Mouse (Mus musculus): Measurements from ENCODE around the gene Inpp5b. TPM values are rescaled to one million over a fixed set of nuclear protein-coding genes. Genes with fewer than 3 reads are reported as not detected.

The Inpp5b gene
- 26.2 and 29.7 TPM in 2 replicates for polyA plus RNA-seq (2016; fragmentation: Nextera tagmentation; extraction: Ambion mirVana)

- H3K9me3 ChIP-seq: no peaks in the 10 kb centered on the region
- H3K4me1 ChIP-seq: peaks cover 18% of the 10 kb centered on the region
- peak within 1 kb of the TSS; percentile 64 for H3K9ac ChIP-seq
- ATAC-seq (ENCODE audit: low FRiP score, low read depth): peak; percentile 91
- WGBS: 18% methylated on average over 25 of the region's 25 CpGs
- no peaks in the 10 kb centered on the region for H3K27me3 ChIP-seq (replicated peaks)
- no peak within 1 kb of the TSS for H3K27ac ChIP-seq
- peak within 1 kb of the TSS; percentile 54 for H3K4me3 ChIP-seq
- no peaks in the 10 kb centered on the region for H3K36me3 ChIP-seq
- peak within 1 kb of the TSS; percentile 79 for H3K4me2 ChIP-seq (replicated peaks)
Observed at GRCm38 (mm10) chr4:124741376-124742343, at the start of gene Inpp5b. TSS of gene Inpp5b (plus strand) at chr4:124741850.

- no peak for ATAC-seq (ENCODE audit: low FRiP score, low read depth)
Observed at GRCm38 (mm10) chr4:124692416-124692861, 49.2 kb upstream of the Inpp5b start.

GRCm38 (mm10) chr4:124693135-124693894 is 48.3 kb upstream of the Inpp5b start, which contains the start of gene Utp11:
TSS of gene Utp11 (minus strand) at chr4:124693600.
- H3K4me3 ChIP-seq: peak within 1 kb of the TSS; percentile 82
- peaks cover 6% of the 10 kb centered on the region; the same call in 1 of the 2 replicates for H3K4me1 ChIP-seq
- peak; percentile 96 for ATAC-seq (ENCODE audit: low FRiP score, low read depth)
- H3K9ac ChIP-seq: peak within 1 kb of the TSS; percentile 79
- WGBS: under 1% methylated on average over 43 of the region's 43 CpGs
- H3K36me3 ChIP-seq: no peaks in the 10 kb centered on the region
- peak within 1 kb of the TSS; percentile 65 for H3K4me2 ChIP-seq (replicated peaks)
- peaks cover 9% of the 10 kb centered on the region for H3K27me3 ChIP-seq (replicated peaks)
- H3K27ac ChIP-seq: no peak within 1 kb of the TSS
- H3K9me3 ChIP-seq: no peaks in the 10 kb centered on the region

More at GRCm38 (mm10) chr4:124692416-124692861, 49.2 kb upstream of the Inpp5b start:
- Histone ChIP-seq H3K27ac (no peak overlapping the region), H3K4me3 (peak overlapping the region; percentile 82), H3K9me3 (no peaks in the 10 kb centered on the region), H3K9ac (peak overlapping the region; percentile 79), H3K27me3 (replicated peaks) (peaks cover 9% of the 10 kb centered on the region), H3K4me2 (replicated peaks) (peak overlapping the region; percentile 65), H3K36me3 (no peaks in the 10 kb centered on the region), H3K4me1 (peaks cover 6% of the 10 kb centered on the region; the same call in 1 of the 2 replicates)
- 73% methylated on average over 3 of the region's 3 CpGs for WGBS

GRCm38 (mm10) chr4:124694572-124694971 is 47.1 kb upstream of the Inpp5b start:
- 86% methylated on average over 2 of the region's 2 CpGs for WGBS
- Histone ChIP-seq H3K27ac (no peak overlapping the region), H3K36me3 (no peaks in the 10 kb centered on the region), H3K9me3 (no peaks in the 10 kb centered on the region), H3K4me1 (peaks cover 6% of the 10 kb centered on the region; the same call in 1 of the 2 replicates), H3K9ac (no peak overlapping the region), H3K4me2 (replicated peaks) (no peak overlapping the region), H3K27me3 (replicated peaks) (peaks cover 9% of the 10 kb centered on the region), H3K4me3 (no peak overlapping the region)
- ATAC-seq (ENCODE audit: low FRiP score, low read depth): no peak

GRCm38 (mm10) chr4:124695786-124696516 is 45.7 kb upstream of the Inpp5b start:
- peaks cover 14% of the 10 kb centered on the region for H3K4me1 ChIP-seq
- H3K27ac ChIP-seq: no peak overlapping the region
- H3K36me3 ChIP-seq: no peaks in the 10 kb centered on the region
- H3K4me2 ChIP-seq (replicated peaks): no peak overlapping the region
- no peak overlapping the region for H3K4me3 ChIP-seq
- no peak for ATAC-seq (ENCODE audit: low FRiP score, low read depth)
- 9% methylated on average over 18 of the region's 18 CpGs for WGBS
- no peaks in the 10 kb centered on the region for H3K9me3 ChIP-seq
- peaks cover 17% of the 10 kb centered on the region for H3K27me3 ChIP-seq (replicated peaks)
- H3K9ac ChIP-seq: no peak overlapping the region

- no peak overlapping the region for H3K27ac ChIP-seq
- H3K4me2 ChIP-seq (replicated peaks): peak overlapping the region; percentile 92
- ATAC-seq (ENCODE audit: low FRiP score, low read depth): no peak
- H3K4me3 ChIP-seq: no peak overlapping the region; the same call in 1 of the 2 replicates
- no peak overlapping the region for H3K9ac ChIP-seq
- WGBS: 14% methylated on average over 6 of the region's 6 CpGs
- H3K36me3 ChIP-seq: no peaks in the 10 kb centered on the region
- no peaks in the 10 kb centered on the region for H3K9me3 ChIP-seq
- peaks cover 30% of the 10 kb centered on the region for H3K4me1 ChIP-seq
- H3K27me3 ChIP-seq (replicated peaks): peaks cover 29% of the 10 kb centered on the region
Observed at GRCm38 (mm10) chr4:124699791-124700190, 41.9 kb upstream of the Inpp5b start.

- Histone ChIP-seq H3K36me3 (no peaks in the 10 kb centered on the region), H3K4me1 (peaks cover 33% of the 10 kb centered on the region), H3K9me3 (no peaks in the 10 kb centered on the region), H3K27me3 (replicated peaks) (peaks cover 29% of the 10 kb centered on the region), H3K9ac (peak within 1 kb of the TSS; percentile 66), H3K4me2 (replicated peaks) (peak within 1 kb of the TSS; percentile 92), H3K27ac (no peak within 1 kb of the TSS), H3K4me3 (peak within 1 kb of the TSS; percentile 65)
- peak; percentile 50; the same call in 1 of the 2 replicates for ATAC-seq (ENCODE audit: low FRiP score, low read depth)
- under 1% methylated on average over 59 of the region's 59 CpGs for WGBS
Observed at GRCm38 (mm10) chr4:124700248-124700971, 41.2 kb upstream of the Inpp5b start, which contains the start of gene Fhl3. TSS of gene Fhl3 (plus strand) at chr4:124700701.

GRCm38 (mm10) chr4:124701052-124701845 is 40.4 kb upstream of the Inpp5b start:
- Histone ChIP-seq H3K27me3 (replicated peaks) (peaks cover 22% of the 10 kb centered on the region), H3K36me3 (no peaks in the 10 kb centered on the region), H3K9ac (peak overlapping the region; percentile 66), H3K4me2 (replicated peaks) (peak overlapping the region; percentile 92), H3K4me1 (peaks cover 33% of the 10 kb centered on the region), H3K4me3 (peak overlapping the region; percentile 65), H3K9me3 (no peaks in the 10 kb centered on the region), H3K27ac (no peak overlapping the region)
- ATAC-seq (ENCODE audit: low FRiP score, low read depth): peak; percentile 26; the same call in 1 of the 2 replicates
- 2% methylated on average over 22 of the region's 22 CpGs for WGBS

- Histone ChIP-seq H3K9ac (no peak overlapping the region; the same call in 1 of the 2 replicates), H3K4me2 (replicated peaks) (peak overlapping the region; percentile 92), H3K4me1 (peaks cover 33% of the 10 kb centered on the region), H3K4me3 (peak overlapping the region; percentile 65; the same call in 1 of the 2 replicates), H3K36me3 (no peaks in the 10 kb centered on the region), H3K27me3 (replicated peaks) (peaks cover 21% of the 10 kb centered on the region), H3K9me3 (no peaks in the 10 kb centered on the region), H3K27ac (no peak overlapping the region)
- 47% methylated on average over 3 of the region's 5 CpGs for WGBS
- ATAC-seq (ENCODE audit: low FRiP score, low read depth): no peak; the same call in 1 of the 2 replicates
Observed at GRCm38 (mm10) chr4:124701916-124702315, 39.7 kb upstream of the Inpp5b start.

- Histone ChIP-seq H3K27ac (no peak overlapping the region), H3K36me3 (no peaks in the 10 kb centered on the region), H3K4me1 (peaks cover 33% of the 10 kb centered on the region), H3K9ac (no peak overlapping the region), H3K4me2 (replicated peaks) (peak overlapping the region; percentile 38; the same call in 1 of the 2 replicates), H3K27me3 (replicated peaks) (peaks cover 21% of the 10 kb centered on the region), H3K4me3 (no peak overlapping the region), H3K9me3 (no peaks in the 10 kb centered on the region)
- ATAC-seq (ENCODE audit: low FRiP score, low read depth): no peak
- 44% methylated on average over 2 of the region's 2 CpGs for WGBS
Observed at GRCm38 (mm10) chr4:124703406-124703805, 38.2 kb upstream of the Inpp5b start.

Measured in neural tube, embryonic 12.5 days (tissue).